Mouse (Mus musculus) hindbrain, embryonic 16.5 days (tissue): ENCODE results near the gene Gpr18. TPM values are rescaled to one million over a fixed set of nuclear protein-coding genes. Genes with fewer than 3 reads are reported as not detected.

Experiments used
- ATAC-seq: fragments of 200-750 bp; cut with Nextera tagmentation; 2 replicates; pipeline ENCODE4 v1.8.0; 2017; ENCODE audit warnings: moderate TSS enrichment, moderate library complexity
- H3K27ac ChIP-seq: fragments of 300-500 bp; sonication (generic); 2 replicates; pipeline ENCODE4 v1.5.1; 2014; ENCODE audit warnings: low read depth, mild to moderate bottlenecking, control low read depth, low read length, moderate library complexity
- H3K27me3 ChIP-seq: fragments of 300-500 bp; sonication (generic); replicated peaks from 2 replicates; pipeline ENCODE4 v1.6.1; 2014; ENCODE audit warnings: low read length; ENCODE audit not compliant: control insufficient read depth, insufficient read depth
- H3K36me3 ChIP-seq: fragments of 300-500 bp; sonication (generic); 2 replicates; pipeline ENCODE4 v1.6.1; 2014; ENCODE audit warnings: mild to moderate bottlenecking, low read length, moderate library complexity, mixed read lengths; ENCODE audit not compliant: control insufficient read depth, insufficient read depth
- H3K4me1 ChIP-seq: fragments of 300-500 bp; sonication (generic); 2 replicates; pipeline ENCODE4 v1.6.1; 2014; ENCODE audit warnings: low read depth, low read length; ENCODE audit not compliant: control insufficient read depth, insufficient read depth
- H3K4me2 ChIP-seq: fragments of 300-500 bp; sonication (generic); 2 replicates; pipeline ENCODE4 v1.6.1; 2014; ENCODE audit warnings: mild to moderate bottlenecking, low read length, control low read depth, moderate library complexity
- H3K4me3 ChIP-seq: fragments of 300-500 bp; sonication (generic); 2 replicates; pipeline ENCODE4 v1.5.1; 2014; ENCODE audit warnings: mild to moderate bottlenecking, low read length, control low read depth, moderate library complexity
- H3K9ac ChIP-seq: fragments of 300-500 bp; sonication (generic); 2 replicates; pipeline ENCODE4 v1.6.1; 2014; ENCODE audit warnings: low read depth, mild to moderate bottlenecking, control low read depth, low read length, moderate library complexity
- H3K9me3 ChIP-seq: fragments of 300-500 bp; sonication (generic); 2 replicates; pipeline ENCODE4 v1.6.1; 2014; ENCODE audit warnings: mild to moderate bottlenecking, low read length, moderate library complexity; ENCODE audit not compliant: control insufficient read depth
- WGBS: fragments of 180-500 bp; shearing (Covaris S2); extraction: QIAGEN DNeasy Blood & Tissue Kit; methylation state at CpG from one replicate; pipeline ENCODE4 v1.1.7; 2014; 5-methylcytosine and 5-hydroxymethylcytosine counted together
- polyA plus RNA-seq: library from polyadenylated mRNA; unstranded; fragments of >200 nt; fragmentation: Nextera tagmentation; extraction: Ambion mirVana; gene quantifications from 2 replicates; pipeline ENCODE4 v1.2.1, GENCODE M21; 2015

Gpr18 gene
- polyA plus RNA-seq, 1 experiment from 2014 or later: 0.16 TPM

GRCm38 (mm10) chr14:121959538-121959980, 44.0 kb upstream of the Gpr18 start:
- Histone ChIP-seq H3K4me2 (no peak overlapping the region), H3K27me3 (no peaks in the 10 kb centered on the region), H3K4me1 (peaks cover 9% of the 10 kb centered on the region), H3K9ac (no peak overlapping the region), H3K4me3 (no peak overlapping the region), H3K27ac (no peak overlapping the region), H3K36me3 (no peaks in the 10 kb centered on the region), H3K9me3 (no peaks in the 10 kb centered on the region)
- ATAC-seq: no peak
- 93% methylated on average over 3 of the region's 3 CpGs for WGBS

GRCm38 (mm10) chr14:121958751-121959537, 43.4 kb upstream of the Gpr18 start:
- WGBS: 83% methylated on average over 10 of the region's 10 CpGs
- Histone ChIP-seq H3K4me1 (peaks cover 7% of the 10 kb centered on the region), H3K9ac (no peak overlapping the region), H3K4me3 (no peak overlapping the region), H3K27me3 (no peaks in the 10 kb centered on the region), H3K9me3 (no peaks in the 10 kb centered on the region), H3K27ac (no peak overlapping the region), H3K36me3 (no peaks in the 10 kb centered on the region), H3K4me2 (no peak overlapping the region)
- ATAC-seq: no peak

GRCm38 (mm10) chr14:121958041-121958750, 42.6 kb upstream of the Gpr18 start:
- Histone ChIP-seq H3K4me1 (no peaks in the 10 kb centered on the region), H3K4me3 (no peak overlapping the region), H3K36me3 (no peaks in the 10 kb centered on the region), H3K9ac (no peak overlapping the region), H3K9me3 (no peaks in the 10 kb centered on the region), H3K27ac (no peak overlapping the region), H3K27me3 (no peaks in the 10 kb centered on the region), H3K4me2 (no peak overlapping the region)
- ATAC-seq: no peak
- WGBS: 94% methylated on average over 3 of the region's 3 CpGs

GRCm38 (mm10) chr14:121957176-121957871, 41.7 kb upstream of the Gpr18 start:
- ATAC-seq: no peak
- 94% methylated on average over 10 of the region's 10 CpGs for WGBS

GRCm38 (mm10) chr14:121956291-121956690, 40.7 kb upstream of the Gpr18 start:
- no peak for ATAC-seq
- WGBS: 96% methylated on average over 5 of the region's 5 CpGs

More at GRCm38 (mm10) chr14:121957176-121957871, 41.7 kb upstream of the Gpr18 start:
- no peaks in the 10 kb centered on the region for H3K4me1 ChIP-seq
- no peaks in the 10 kb centered on the region for H3K27me3 ChIP-seq
- no peaks in the 10 kb centered on the region for H3K36me3 ChIP-seq
- no peaks in the 10 kb centered on the region for H3K9me3 ChIP-seq
- no peak overlapping the region for H3K9ac ChIP-seq
- H3K4me2 ChIP-seq: no peak overlapping the region
- no peak overlapping the region for H3K27ac ChIP-seq
- no peak overlapping the region for H3K4me3 ChIP-seq

GRCm38 (mm10) chr14:121955176-121955795, 39.7 kb upstream of the Gpr18 start:
- H3K36me3 ChIP-seq: no peaks in the 10 kb centered on the region
- ATAC-seq: no peak
- 89% methylated on average over 5 of the region's 5 CpGs for WGBS

More at GRCm38 (mm10) chr14:121956291-121956690, 40.7 kb upstream of the Gpr18 start:
- no peaks in the 10 kb centered on the region for H3K36me3 ChIP-seq
- no peak overlapping the region for H3K27ac ChIP-seq
- H3K9me3 ChIP-seq: no peaks in the 10 kb centered on the region
- no peaks in the 10 kb centered on the region for H3K4me1 ChIP-seq
- no peak overlapping the region for H3K4me3 ChIP-seq
- no peak overlapping the region for H3K4me2 ChIP-seq
- H3K9ac ChIP-seq: no peak overlapping the region
- H3K27me3 ChIP-seq: no peaks in the 10 kb centered on the region

GRCm38 (mm10) chr14:121954608-121955007, 39.0 kb upstream of the Gpr18 start:
- ATAC-seq: no peak
- 98% methylated on average over 12 of the region's 12 CpGs for WGBS
- no peaks in the 10 kb centered on the region for H3K27me3 ChIP-seq
- H3K27ac ChIP-seq: no peak overlapping the region
- no peaks in the 10 kb centered on the region for H3K36me3 ChIP-seq
- H3K9me3 ChIP-seq: no peaks in the 10 kb centered on the region
- no peak overlapping the region for H3K9ac ChIP-seq
- H3K4me3 ChIP-seq: no peak overlapping the region
- no peak overlapping the region for H3K4me2 ChIP-seq
- no peaks in the 10 kb centered on the region for H3K4me1 ChIP-seq

More at GRCm38 (mm10) chr14:121955176-121955795, 39.7 kb upstream of the Gpr18 start:
- no peak overlapping the region for H3K4me3 ChIP-seq
- no peak overlapping the region for H3K9ac ChIP-seq
- H3K27ac ChIP-seq: no peak overlapping the region
- no peaks in the 10 kb centered on the region for H3K4me1 ChIP-seq
- H3K4me2 ChIP-seq: no peak overlapping the region
- H3K9me3 ChIP-seq: no peaks in the 10 kb centered on the region
- no peaks in the 10 kb centered on the region for H3K27me3 ChIP-seq

- Histone ChIP-seq H3K4me3 (no peak overlapping the region), H3K27ac (no peak overlapping the region), H3K36me3 (no peaks in the 10 kb centered on the region), H3K9me3 (no peaks in the 10 kb centered on the region), H3K4me2 (no peak overlapping the region), H3K9ac (no peak overlapping the region), H3K4me1 (no peaks in the 10 kb centered on the region), H3K27me3 (no peaks in the 10 kb centered on the region)
- 92% methylated on average over 11 of the region's 11 CpGs for WGBS
- no peak for ATAC-seq
These were observed 38.5 kb upstream of the Gpr18 start for GRCm38 (mm10) chr14:121954129-121954528.
